Comparison of ENCODE assay signal across 21 mouse cellular contexts in genomic region chr9:22578266-22578665, GRCm38 (mm10).
A peak's percentile ranks its signal among the peaks of the same experiment; 100 is the strongest.
DNase-seq lines count a peak whose midpoint lies in the region; TF ChIP-seq lines count a peak whose summit lies in the region.
"Had no signal": no experiment of that assay in that cellular context is flagged by ENCODE, and none has a peak within 500 bp of the region (broad histone marks: within the 10 kb centered on the region; RNA-seq: fewer than 3 reads in every experiment).

No protein-coding gene starts in this region.

- dilution Hi-C loops in CH12.LX (cut with MboI; ENCODE audit: extremely low pct_ligation_motif_present, extremely low pct_unique_long_range_greater_than_20kb, low sequenced_read_pairs) = no loop called here

- H3K4me3 ChIP-seq in CH12.LX (replicated peaks in 1 of 3; ENCODE audit: low read depth in 2 of 3, low read length in 2 of 3, poor library complexity in 1 of 3) (no peak overlapping the region), MEL (ENCODE audit: control insufficient read depth in 1 of 2, insufficient read depth in 1 of 2, low read depth in 2 of 2, low read length in 2 of 2) (no peak overlapping the region)

- H3K36me3 ChIP-seq in CH12.LX (replicated peaks in 1 of 2; ENCODE audit: control insufficient read depth in 1 of 2, insufficient read depth in 1 of 2, low read length in 1 of 2) (peaks cover 0 to 2% of the 10 kb centered on the region in 2 experiments), MEL (ENCODE audit: control insufficient read depth in 1 of 2, insufficient read depth in 2 of 2, low read length in 2 of 2) (no peaks in the 10 kb centered on the region)
- H3K36me3 ChIP-seq: G1E had no signal

- peak; percentile 55 for DNase-seq in heart, adult 11 months
- DNase-seq in heart, adult 8-10 months (ENCODE audit: low spot score) = no peak
- DNase-seq in CH12.LX (ENCODE audit: extremely low read depth) (no peak), MEL (ENCODE audit: low read depth, low spot score) (no peak)
- DNase-seq in T-cell, adult 2 months (ENCODE audit: low spot score) = no peak
- no peak for DNase-seq in cerebellum, adult 11-12 months
- DNase-seq: adrenal gland, adult 2 months; adrenal gland, adult 8-10 months; adrenal gland, postnatal 10 days; adrenal gland, postnatal 14 days; adrenal gland, postnatal 25 days; adrenal gland, postnatal 36 days; B cell, adult 2 months; cerebellum, adult 11 months; cerebellum, adult 18-20 months; cerebellum, adult 2 months; cerebellum, adult 8-10 months; cerebellum, adult 9-10 months; cerebellum, adult 9-11 months had no signal

- TF ChIP-seq RAD21 in CH12.LX (IDR thresholded peaks at IDR 0.05; ENCODE audit: low read depth, low read length) = no peak
- no peak for TF ChIP-seq RAD21 in MEL (IDR thresholded peaks at IDR 0.05; ENCODE audit: low read depth, low read length)

- no peak for TF ChIP-seq EP300 in CH12.LX (IDR thresholded peaks at IDR 0.05; ENCODE audit: low read length)
- TF ChIP-seq EP300 in MEL (IDR thresholded peaks at IDR 0.05; ENCODE audit: low read depth in 1 of 2, low read length in 2 of 2) = no peak

- H3K4me1 ChIP-seq in CH12.LX (ENCODE audit: control insufficient read depth in 1 of 2, insufficient read depth in 2 of 2) (peaks cover 0 to 15% of the 10 kb centered on the region in 2 experiments; a peak in 2 of 4 replicates), MEL (ENCODE audit: control insufficient read depth in 1 of 2, insufficient read depth in 2 of 2, low read length in 2 of 2) (no peaks in the 10 kb centered on the region)

- TF ChIP-seq POLR2A in CH12.LX (IDR thresholded peaks at IDR 0.05; ENCODE audit: low read depth, low read length) (no peak), MEL (IDR thresholded peaks at IDR 0.05; ENCODE audit: control insufficient read depth in 1 of 2, insufficient read depth in 1 of 2, low read depth in 1 of 2, low read length in 2 of 2, poor library complexity in 1 of 2) (no peak)

- H3K79me2 ChIP-seq in CH12.LX (replicated peaks; ENCODE audit: control insufficient read depth, extremely low read depth, insufficient read depth, poor library complexity, severe bottlenecking) = no peaks in the 10 kb centered on the region
- no peaks in the 10 kb centered on the region for H3K79me2 ChIP-seq in MEL (ENCODE audit: control insufficient read depth, insufficient read depth, low read length, poor library complexity)

- H3K9me3 ChIP-seq in CH12.LX (replicated peaks; ENCODE audit: low read length) (no peaks in the 10 kb centered on the region), MEL (replicated peaks; ENCODE audit: insufficient read depth, low read length) (no peaks in the 10 kb centered on the region)
- H3K9me3 ChIP-seq: G1E had no signal

- H3K27ac ChIP-seq in CH12.LX (ENCODE audit: insufficient read depth, low read depth) (no peak overlapping the region), MEL (ENCODE audit: control insufficient read depth, low read depth, low read length) (no peak overlapping the region)

- H3K27me3 ChIP-seq in CH12.LX (replicated peaks) = no peaks in the 10 kb centered on the region
- H3K27me3 ChIP-seq in MEL (ENCODE audit: control insufficient read depth in 1 of 2, insufficient read depth in 2 of 2, low read length in 2 of 2) = no peaks in the 10 kb centered on the region
- H3K27me3 ChIP-seq: Patski had no signal

- TF ChIP-seq CTCF in CH12.LX (conservative IDR thresholded peaks at IDR 0.05 in 1 of 2, IDR thresholded peaks at IDR 0.05 in 1 of 2; ENCODE audit: low read depth in 2 of 2, low read length in 2 of 2) (no peak), MEL (IDR thresholded peaks at IDR 0.05 in 2 of 3, conservative IDR thresholded peaks at IDR 0.05 in 1 of 3; ENCODE audit: control insufficient read depth in 1 of 3, insufficient read depth in 1 of 3, low read depth in 2 of 3, low read length in 3 of 3, poor library complexity in 1 of 3, severe bottlenecking in 1 of 3) (no peak)

- in situ Hi-C loops in CH12.LX (cut with MboI; ENCODE audit: low pct_ligation_motif_present, low pct_unique_long_range_greater_than_20kb, low sequenced_read_pairs) = no loop called here

- H3K9ac ChIP-seq in CH12.LX (ENCODE audit: insufficient read depth, low read depth) (no peak overlapping the region), MEL (ENCODE audit: control insufficient read depth, low read depth, low read length, poor library complexity, severe bottlenecking) (no peak overlapping the region)

- H3K4me2 ChIP-seq in CH12.LX (ENCODE audit: insufficient read depth, low read depth, poor library complexity, severe bottlenecking) = no peak overlapping the region

TF ChIP-seq in CH12.LX, 34 proteins besides CTCF, POLR2A, EP300 and RAD21:
- TF ChIP-seq JUN (IDR thresholded peaks at IDR 0.05; ENCODE audit: insufficient read depth, low read depth, low read length) (no peak), ZNF384 (IDR thresholded peaks at IDR 0.05; ENCODE audit: low read depth, low read length) (peak; percentile 51; the same call in 1 of the 2 replicates), IRF4 (IDR thresholded peaks at IDR 0.05; ENCODE audit: low read depth, low read length) (no peak), RCOR1 (conservative IDR thresholded peaks at IDR 0.05; ENCODE audit: low read depth, low read length) (no peak)

TF ChIP-seq in MEL, 35 proteins besides CTCF, POLR2A, EP300 and RAD21:
- TF ChIP-seq JUND (IDR thresholded peaks at IDR 0.05; ENCODE audit: low read depth, low read length) (no peak), ZNF384 (IDR thresholded peaks at IDR 0.05; ENCODE audit: low read depth, low read length) (peak; percentile 73)
TF ChIP-seq in MEL: peak in this region for 1.
